Mouse (Mus musculus): Measurements from ENCODE around the gene Lrrc32. TPM values are rescaled to one million over a fixed set of nuclear protein-coding genes. Genes with fewer than 3 reads are reported as not detected.
A peak's percentile ranks its signal among the peaks of the same experiment; 100 is the strongest.

Gene Lrrc32
- polyA plus RNA-seq, 1 experiment from 2014 or later: 3.8 TPM

- Histone ChIP-seq H3K4me3 (replicated peaks) (peak overlapping the region; percentile 41), H3K4me2 (replicated peaks) (peak overlapping the region; percentile 57), H3K9me3 (no peaks in the 10 kb centered on the region), H3K36me3 (no peaks in the 10 kb centered on the region), H3K27ac (no peak overlapping the region), H3K9ac (replicated peaks) (peak overlapping the region; percentile 66; the same call in 1 of the 2 replicates), H3K4me1 (replicated peaks) (peaks cover 15% of the 10 kb centered on the region), H3K27me3 (peaks cover 30% of the 10 kb centered on the region)
- no peak; the same call in 1 of the 2 replicates for ATAC-seq
- WGBS: 74% methylated on average over 4 of the region's 4 CpGs
Measured at GRCm38 (mm10) chr7:98490328-98490727, 1.2 kb downstream of the Lrrc32 start.

GRCm38 (mm10) chr7:98490911-98491310 lies 1.8 kb downstream of the Lrrc32 start:
- Histone ChIP-seq H3K9ac (replicated peaks) (no peak overlapping the region), H3K4me3 (replicated peaks) (no peak overlapping the region), H3K9me3 (no peaks in the 10 kb centered on the region), H3K4me2 (replicated peaks) (no peak overlapping the region), H3K27ac (no peak overlapping the region), H3K36me3 (no peaks in the 10 kb centered on the region), H3K4me1 (replicated peaks) (peaks cover 15% of the 10 kb centered on the region), H3K27me3 (peaks cover 30% of the 10 kb centered on the region)
- 92% methylated on average over 6 of the region's 6 CpGs for WGBS
- no peak for ATAC-seq

- no peaks in the 10 kb centered on the region for H3K36me3 ChIP-seq
- H3K27me3 ChIP-seq: peaks cover 30% of the 10 kb centered on the region
- 68% methylated on average over 9 of the region's 9 CpGs for WGBS
- H3K9ac ChIP-seq (replicated peaks): no peak overlapping the region
- no peaks in the 10 kb centered on the region for H3K9me3 ChIP-seq
- no peak overlapping the region for H3K27ac ChIP-seq
- no peak overlapping the region for H3K4me2 ChIP-seq (replicated peaks)
- peaks cover 10% of the 10 kb centered on the region for H3K4me1 ChIP-seq (replicated peaks)
- H3K4me3 ChIP-seq (replicated peaks): no peak overlapping the region
- ATAC-seq: no peak
Measured at GRCm38 (mm10) chr7:98491451-98492200, 2.5 kb downstream of the Lrrc32 start.

GRCm38 (mm10) chr7:98492331-98492730 lies 3.2 kb downstream of the Lrrc32 start:
- Histone ChIP-seq H3K36me3 (no peaks in the 10 kb centered on the region), H3K4me2 (replicated peaks) (no peak overlapping the region)
- ATAC-seq: no peak

GRCm38 (mm10) chr7:98493307-98493706 lies 4.2 kb downstream of the Lrrc32 start:
- H3K4me3 ChIP-seq (replicated peaks): no peak overlapping the region
- no peak overlapping the region for H3K9ac ChIP-seq (replicated peaks)
- H3K4me1 ChIP-seq (replicated peaks): 0 out of 2 replicates have a peak, but pooled peaks cover 8% of the 10 kb centered on the region
- no peak overlapping the region for H3K4me2 ChIP-seq (replicated peaks)
- ATAC-seq: no peak
- no peak overlapping the region for H3K27ac ChIP-seq
- no peaks in the 10 kb centered on the region for H3K36me3 ChIP-seq
- 71% methylated on average over 2 of the region's 2 CpGs for whole genome bisulfite sequencing
- no peaks in the 10 kb centered on the region for H3K9me3 ChIP-seq
- H3K27me3 ChIP-seq: peaks cover 30% of the 10 kb centered on the region

More at GRCm38 (mm10) chr7:98492331-98492730, 3.2 kb downstream of the Lrrc32 start:
- H3K27ac ChIP-seq: no peak overlapping the region
- peaks cover 30% of the 10 kb centered on the region for H3K27me3 ChIP-seq
- WGBS: 64% methylated on average over 5 of the region's 5 CpGs
- no peak overlapping the region for H3K9ac ChIP-seq (replicated peaks)
- no peak overlapping the region for H3K4me3 ChIP-seq (replicated peaks)
- H3K4me1 ChIP-seq (replicated peaks): 0 out of 2 replicates have a peak, but pooled peaks cover 8% of the 10 kb centered on the region
- H3K9me3 ChIP-seq: no peaks in the 10 kb centered on the region

GRCm38 (mm10) chr7:98493901-98494480 lies 4.9 kb downstream of the Lrrc32 start:
- WGBS: 79% methylated on average over 18 of the region's 18 CpGs
- Histone ChIP-seq H3K4me2 (replicated peaks) (no peak overlapping the region), H3K4me1 (replicated peaks) (0 out of 2 replicates have a peak, but pooled peaks cover 8% of the 10 kb centered on the region), H3K27me3 (peaks cover 23% of the 10 kb centered on the region), H3K9ac (replicated peaks) (no peak overlapping the region), H3K4me3 (replicated peaks) (no peak overlapping the region), H3K36me3 (no peaks in the 10 kb centered on the region), H3K27ac (no peak overlapping the region), H3K9me3 (no peaks in the 10 kb centered on the region)
- no peak for ATAC-seq

- 70% methylated on average over 1 of the region's 1 CpGs for WGBS
- no peak for ATAC-seq
- Histone ChIP-seq H3K4me2 (replicated peaks) (no peak overlapping the region), H3K27me3 (peaks cover 15% of the 10 kb centered on the region; the same call in 1 of the 2 replicates), H3K9me3 (no peaks in the 10 kb centered on the region), H3K36me3 (no peaks in the 10 kb centered on the region), H3K4me3 (replicated peaks) (no peak overlapping the region), H3K4me1 (replicated peaks) (0 out of 2 replicates have a peak, but pooled peaks cover 2% of the 10 kb centered on the region), H3K9ac (replicated peaks) (no peak overlapping the region), H3K27ac (no peak overlapping the region)
Measured at GRCm38 (mm10) chr7:98495591-98495990, 6.5 kb downstream of the Lrrc32 start.

GRCm38 (mm10) chr7:98497451-98497850 lies 8.4 kb downstream of the Lrrc32 start:
- H3K9me3 ChIP-seq: no peaks in the 10 kb centered on the region
- 0 out of 2 replicates have a peak, but pooled peaks cover 1% of the 10 kb centered on the region for H3K4me1 ChIP-seq (replicated peaks)
- no peak overlapping the region for H3K4me2 ChIP-seq (replicated peaks)
- no peak overlapping the region for H3K4me3 ChIP-seq (replicated peaks)
- WGBS: 62% methylated on average over 5 of the region's 5 CpGs
- ATAC-seq: no peak
- no peak overlapping the region for H3K27ac ChIP-seq
- no peak overlapping the region for H3K9ac ChIP-seq (replicated peaks)
- no peaks in the 10 kb centered on the region for H3K27me3 ChIP-seq
- no peaks in the 10 kb centered on the region for H3K36me3 ChIP-seq

- H3K9me3 ChIP-seq: no peaks in the 10 kb centered on the region
- 88% methylated on average over 12 of the region's 12 CpGs for WGBS
- no peak overlapping the region for H3K27ac ChIP-seq
- no peak overlapping the region for H3K9ac ChIP-seq (replicated peaks)
- H3K4me2 ChIP-seq (replicated peaks): no peak overlapping the region
- peaks cover 6% of the 10 kb centered on the region; the same call in 1 of the 2 replicates for H3K4me1 ChIP-seq (replicated peaks)
- H3K27me3 ChIP-seq: no peaks in the 10 kb centered on the region
- no peaks in the 10 kb centered on the region for H3K36me3 ChIP-seq
- H3K4me3 ChIP-seq (replicated peaks): no peak overlapping the region
- no peak for ATAC-seq
Measured at GRCm38 (mm10) chr7:98498101-98498500, 9.0 kb downstream of the Lrrc32 start.

GRCm38 (mm10) chr7:98498656-98499560 lies 9.8 kb downstream of the Lrrc32 start:
- Histone ChIP-seq H3K9ac (replicated peaks) (no peak overlapping the region), H3K4me3 (replicated peaks) (no peak overlapping the region), H3K4me1 (replicated peaks) (peaks cover 12% of the 10 kb centered on the region), H3K27me3 (no peaks in the 10 kb centered on the region), H3K9me3 (no peaks in the 10 kb centered on the region), H3K4me2 (replicated peaks) (no peak overlapping the region), H3K36me3 (no peaks in the 10 kb centered on the region), H3K27ac (no peak overlapping the region)
- ATAC-seq: no peak
- WGBS: 81% methylated on average over 20 of the region's 20 CpGs

GRCm38 (mm10) chr7:98499561-98500292 lies 10.6 kb downstream of the Lrrc32 start:
- no peaks in the 10 kb centered on the region for H3K36me3 ChIP-seq
- H3K27ac ChIP-seq: no peak overlapping the region
- no peaks in the 10 kb centered on the region for H3K9me3 ChIP-seq
- H3K4me2 ChIP-seq (replicated peaks): no peak overlapping the region
- no peak for ATAC-seq
- H3K9ac ChIP-seq (replicated peaks): no peak overlapping the region
- H3K4me3 ChIP-seq (replicated peaks): no peak overlapping the region
- WGBS: 82% methylated on average over 25 of the region's 25 CpGs
- H3K4me1 ChIP-seq (replicated peaks): peaks cover 19% of the 10 kb centered on the region
- no peaks in the 10 kb centered on the region for H3K27me3 ChIP-seq

All from midbrain, embryonic 13.5 days (tissue).